Mouse (Mus musculus) lung, adult 2 months (tissue): ENCODE data around the gene Olfr1358. TPM values are rescaled to one million over a fixed set of nuclear protein-coding genes. Genes with fewer than 3 reads are reported as not detected.
"Not testable (repeated sequence)": the region's sequence is repeated elsewhere in the genome, so short reads cannot be mapped to it uniquely, and the experiment has no call there.

ENCODE experiments used
- DNase-seq: peaks from one replicate; pipeline ENCODE4 v3.0.0; 2022
- H3K4me1 ChIP-seq: fragments of 200-500 bp; 2 replicates; pipeline ENCODE4 v1.6.1; 2011; ENCODE audit warnings: low read length; ENCODE audit not compliant: control insufficient read depth, insufficient read depth
- H3K4me3 ChIP-seq: fragments of 200-500 bp; replicated peaks from 2 replicates; pipeline ENCODE3; 2011; ENCODE audit warnings: low read depth, mild to moderate bottlenecking, control low read depth, low read length; ENCODE audit errors: extremely low read depth
- CTCF ChIP-seq: fragments of 200-500 bp; IDR thresholded peaks from 2 replicates; pipeline ENCODE4 v1.5.1; 2011; ENCODE audit warnings: mild to moderate bottlenecking, low read length, control low read depth; ENCODE audit not compliant: insufficient read depth
- POLR2A ChIP-seq: fragments of 200-500 bp; IDR thresholded peaks from 2 replicates; pipeline ENCODE4 v1.6.1; 2011; ENCODE audit warnings: low read depth, mild to moderate bottlenecking, control low read depth, low read length, borderline replicate concordance; ENCODE audit errors: extremely low read depth
- WGBS: fragments of 180-500 bp; shearing (Covaris S2); methylation state at CpG from one replicate; pipeline ENCODE4 v1.1.7; 2018; 5-methylcytosine and 5-hydroxymethylcytosine counted together
- polyA plus RNA-seq: library from polyadenylated mRNA; depleted of rRNA; stranded (reverse); fragments of >200 nt; gene quantifications from 2 replicates; pipeline ENCODE4 v1.2.3, GENCODE M21; 2012; rRNA removed

Olfr1358 gene
- polyA plus RNA-seq, result not detected in 2 replicates

- no peak for DNase-seq
Observed at GRCm38 (mm10) chr10:78517128-78517527, at the start of gene Olfr1358. Olfr1358 (plus strand) TSS chr10:78517428.

GRCm38 (mm10) chr10:78467761-78468310 is 49.4 kb upstream of the Olfr1358 start:
- Histone ChIP-seq H3K4me1 (peaks cover 5% of the 10 kb centered on the region), H3K4me3 (no peak overlapping the region)
- TF ChIP-seq CTCF, result no peak
- TF ChIP-seq POLR2A, result no peak
- no peak for DNase-seq
- WGBS, result 32% methylated on average over 2 of the region's 2 CpGs

More at GRCm38 (mm10) chr10:78517128-78517527, at the start of gene Olfr1358:
- Histone ChIP-seq H3K4me1 (no peaks in the 10 kb centered on the region), H3K4me3 (no peak within 1 kb of the TSS)
- TF ChIP-seq CTCF, result no peak
- TF ChIP-seq POLR2A, result no peak

- no peak for TF ChIP-seq CTCF
- no peak for TF ChIP-seq POLR2A
- Histone ChIP-seq H3K4me1 (no peaks in the 10 kb centered on the region), H3K4me3 (no peak overlapping the region)
- no peak for DNase-seq
- WGBS, result 25% methylated on average over 15 of the region's 15 CpGs
Observed at GRCm38 (mm10) chr10:78470582-78471313, 46.5 kb upstream of the Olfr1358 start.

- no peaks in the 10 kb centered on the region for H3K4me1 ChIP-seq
- 86% methylated on average over 3 of the region's 3 CpGs for WGBS
- no peak for DNase-seq
- TF ChIP-seq CTCF (no peak), POLR2A (no peak)
- no peak overlapping the region for H3K4me3 ChIP-seq
Observed at GRCm38 (mm10) chr10:78472046-78472445, 45.2 kb upstream of the Olfr1358 start.

- no peak for DNase-seq
- 63% methylated on average over 5 of the region's 5 CpGs for WGBS
- no peaks in the 10 kb centered on the region for H3K4me1 ChIP-seq
- TF ChIP-seq POLR2A (no peak), CTCF (no peak)
- H3K4me3 ChIP-seq, result no peak overlapping the region
Observed at GRCm38 (mm10) chr10:78473434-78473833, 43.8 kb upstream of the Olfr1358 start.

- no peaks in the 10 kb centered on the region for H3K4me1 ChIP-seq
- 55% methylated on average over 8 of the region's 8 CpGs for WGBS
- no peak overlapping the region for H3K4me3 ChIP-seq
- TF ChIP-seq POLR2A (no peak), CTCF (no peak)
- DNase-seq, result no peak
Observed at GRCm38 (mm10) chr10:78474759-78475158, 42.5 kb upstream of the Olfr1358 start.

GRCm38 (mm10) chr10:78476821-78477220 is 40.4 kb upstream of the Olfr1358 start:
- Histone ChIP-seq H3K4me3 (no peak overlapping the region), H3K4me1 (no peaks in the 10 kb centered on the region)
- no peak for TF ChIP-seq CTCF
- TF ChIP-seq POLR2A, result no peak
- DNase-seq, result no peak
- WGBS, result 52% methylated on average over 4 of the region's 4 CpGs

- H3K4me3 ChIP-seq, result peak overlapping the region; percentile 60
- no peaks in the 10 kb centered on the region for H3K4me1 ChIP-seq
- WGBS, result 32% methylated on average over 21 of the region's 21 CpGs
- TF ChIP-seq CTCF (no peak; the same call in 1 of the 2 replicates), POLR2A (no peak)
- DNase-seq, result no peak
Observed at GRCm38 (mm10) chr10:78480954-78481927, 36.0 kb upstream of the Olfr1358 start.

GRCm38 (mm10) chr10:78481928-78482499 is 35.2 kb upstream of the Olfr1358 start:
- no peak for DNase-seq
- TF ChIP-seq CTCF (peak; percentile 18; the same call in 1 of the 2 replicates), POLR2A (0 out of 2 replicates have a peak, but pooled peaks have one; percentile 12)
- Histone ChIP-seq H3K4me3 (peak overlapping the region; percentile 60), H3K4me1 (no peaks in the 10 kb centered on the region)
- WGBS, result under 1% methylated on average over 35 of the region's 35 CpGs

GRCm38 (mm10) chr10:78485369-78485768 is 31.9 kb upstream of the Olfr1358 start:
- DNase-seq, H3K4me3 ChIP-seq, H3K4me1 ChIP-seq: not testable (repeated sequence)
- WGBS, result 47% methylated on average over 2 of the region's 2 CpGs
